Mouse (Mus musculus): Measurements from ENCODE around the gene Atp2a3. TPM values are rescaled to one million over a fixed set of nuclear protein-coding genes. Genes with fewer than 3 reads are reported as not detected.
A peak's percentile ranks its signal among the peaks of the same experiment; 100 is the strongest.

Gene Atp2a3
- polyA plus RNA-seq, 1 experiment, result 4.9 TPM

- Histone ChIP-seq H3K4me3 (ENCODE audit: control insufficient read depth, low read depth, low read length) (peak overlapping the region; percentile 37; the same call in 1 of the 2 replicates), H3K36me3 (ENCODE audit: control insufficient read depth, insufficient read depth, low read length) (no peaks in the 10 kb centered on the region), H3K27me3 (ENCODE audit: control insufficient read depth, insufficient read depth, low read length) (no peaks in the 10 kb centered on the region), H3K27ac (ENCODE audit: control insufficient read depth, insufficient read depth, low read depth, low read length) (no peak overlapping the region), H3K4me1 (ENCODE audit: control insufficient read depth, insufficient read depth, low read length) (peaks cover 5% of the 10 kb centered on the region; the same call in 1 of the 2 replicates)
- TF ChIP-seq CTCF (IDR thresholded peaks at IDR 0.05; ENCODE audit: control insufficient read depth, insufficient read depth, insufficient replicate concordance, low read depth, low read length), result peak; percentile 56; the same call in 1 of the 2 replicates
- TF ChIP-seq POLR2A (IDR thresholded peaks at IDR 0.05; ENCODE audit: control insufficient read depth, low read depth, low read length), result no peak
Measured at GRCm38 (mm10) chr11:72940208-72941143, 20.5 kb upstream of the Atp2a3 start.

- peaks cover 4% of the 10 kb centered on the region; the same call in 1 of the 2 replicates for H3K4me1 ChIP-seq (ENCODE audit: control insufficient read depth, insufficient read depth, low read length)
- H3K4me3 ChIP-seq (ENCODE audit: control insufficient read depth, low read depth, low read length), result no peak overlapping the region
- TF ChIP-seq CTCF (IDR thresholded peaks at IDR 0.05; ENCODE audit: control insufficient read depth, insufficient read depth, insufficient replicate concordance, low read depth, low read length) (no peak), POLR2A (IDR thresholded peaks at IDR 0.05; ENCODE audit: control insufficient read depth, low read depth, low read length) (no peak)
- no peak overlapping the region for H3K27ac ChIP-seq (ENCODE audit: control insufficient read depth, insufficient read depth, low read depth, low read length)
- no peaks in the 10 kb centered on the region for H3K36me3 ChIP-seq (ENCODE audit: control insufficient read depth, insufficient read depth, low read length)
- no peaks in the 10 kb centered on the region for H3K27me3 ChIP-seq (ENCODE audit: control insufficient read depth, insufficient read depth, low read length)
Measured at GRCm38 (mm10) chr11:72944996-72945793, 15.8 kb upstream of the Atp2a3 start.

GRCm38 (mm10) chr11:72945875-72946559 is 15.0 kb upstream of the Atp2a3 start:
- no peak for TF ChIP-seq CTCF (IDR thresholded peaks at IDR 0.05; ENCODE audit: control insufficient read depth, insufficient read depth, insufficient replicate concordance, low read depth, low read length)
- no peak for TF ChIP-seq POLR2A (IDR thresholded peaks at IDR 0.05; ENCODE audit: control insufficient read depth, low read depth, low read length)
- Histone ChIP-seq H3K36me3 (ENCODE audit: control insufficient read depth, insufficient read depth, low read length) (no peaks in the 10 kb centered on the region), H3K27me3 (ENCODE audit: control insufficient read depth, insufficient read depth, low read length) (no peaks in the 10 kb centered on the region), H3K4me3 (ENCODE audit: control insufficient read depth, low read depth, low read length) (no peak overlapping the region), H3K4me1 (ENCODE audit: control insufficient read depth, insufficient read depth, low read length) (peaks cover 2% of the 10 kb centered on the region; the same call in 1 of the 2 replicates), H3K27ac (ENCODE audit: control insufficient read depth, insufficient read depth, low read depth, low read length) (no peak overlapping the region)

- H3K36me3 ChIP-seq (ENCODE audit: control insufficient read depth, insufficient read depth, low read length), result no peaks in the 10 kb centered on the region
- H3K27ac ChIP-seq (ENCODE audit: control insufficient read depth, insufficient read depth, low read depth, low read length), result no peak overlapping the region
- H3K27me3 ChIP-seq (ENCODE audit: control insufficient read depth, insufficient read depth, low read length), result no peaks in the 10 kb centered on the region
- TF ChIP-seq CTCF (IDR thresholded peaks at IDR 0.05; ENCODE audit: control insufficient read depth, insufficient read depth, insufficient replicate concordance, low read depth, low read length) (no peak), POLR2A (IDR thresholded peaks at IDR 0.05; ENCODE audit: control insufficient read depth, low read depth, low read length) (no peak)
- H3K4me3 ChIP-seq (ENCODE audit: control insufficient read depth, low read depth, low read length), result no peak overlapping the region
- H3K4me1 ChIP-seq (ENCODE audit: control insufficient read depth, insufficient read depth, low read length), result peaks cover 2% of the 10 kb centered on the region; the same call in 1 of the 2 replicates
Measured at GRCm38 (mm10) chr11:72946560-72947119, 14.3 kb upstream of the Atp2a3 start.

- H3K4me3 ChIP-seq (ENCODE audit: control insufficient read depth, low read depth, low read length), result no peak overlapping the region
- no peaks in the 10 kb centered on the region for H3K36me3 ChIP-seq (ENCODE audit: control insufficient read depth, insufficient read depth, low read length)
- peaks cover 8% of the 10 kb centered on the region for H3K4me1 ChIP-seq (ENCODE audit: control insufficient read depth, insufficient read depth, low read length)
- TF ChIP-seq POLR2A (IDR thresholded peaks at IDR 0.05; ENCODE audit: control insufficient read depth, low read depth, low read length), result no peak
- TF ChIP-seq CTCF (IDR thresholded peaks at IDR 0.05; ENCODE audit: control insufficient read depth, insufficient read depth, insufficient replicate concordance, low read depth, low read length), result no peak
- H3K27ac ChIP-seq (ENCODE audit: control insufficient read depth, insufficient read depth, low read depth, low read length), result peak overlapping the region; percentile 27
- H3K27me3 ChIP-seq (ENCODE audit: control insufficient read depth, insufficient read depth, low read length), result no peaks in the 10 kb centered on the region
Measured at GRCm38 (mm10) chr11:72947840-72948239, 13.1 kb upstream of the Atp2a3 start.

- H3K27ac ChIP-seq (ENCODE audit: control insufficient read depth, insufficient read depth, low read depth, low read length), result peak overlapping the region; percentile 27
Measured at GRCm38 (mm10) chr11:72948254-72948653, 12.7 kb upstream of the Atp2a3 start.

More at GRCm38 (mm10) chr11:72948254-72948653, 12.7 kb upstream of the Atp2a3 start:
- Histone ChIP-seq H3K4me1 (ENCODE audit: control insufficient read depth, insufficient read depth, low read length) (peaks cover 6% of the 10 kb centered on the region), H3K27me3 (ENCODE audit: control insufficient read depth, insufficient read depth, low read length) (no peaks in the 10 kb centered on the region), H3K36me3 (ENCODE audit: control insufficient read depth, insufficient read depth, low read length) (no peaks in the 10 kb centered on the region), H3K4me3 (ENCODE audit: control insufficient read depth, low read depth, low read length) (no peak overlapping the region)
- TF ChIP-seq POLR2A (IDR thresholded peaks at IDR 0.05; ENCODE audit: control insufficient read depth, low read depth, low read length) (no peak), CTCF (IDR thresholded peaks at IDR 0.05; ENCODE audit: control insufficient read depth, insufficient read depth, insufficient replicate concordance, low read depth, low read length) (no peak)

All from testis, adult 2 months (tissue).